Mouse (Mus musculus): Measurements from ENCODE around the gene Xrcc1. TPM values are rescaled to one million over a fixed set of nuclear protein-coding genes. Genes with fewer than 3 reads are reported as not detected.

Xrcc1 gene
- polyA plus RNA-seq, 1 experiment from 2014 or later, result 71.7 TPM

GRCm38 (mm10) chr7:24529580-24529979 is 16.5 kb upstream of the Xrcc1 start:
- peak overlapping the region; percentile 62 for H3K4me3 ChIP-seq
- H3K9me3 ChIP-seq (replicated peaks), result no peaks in the 10 kb centered on the region
- H3K4me2 ChIP-seq, result peak overlapping the region; percentile 92
- H3K36me3 ChIP-seq, result peaks cover 19% of the 10 kb centered on the region
- WGBS, result 49% methylated on average over 11 of the region's 11 CpGs
- no peak for ATAC-seq (ENCODE audit: insufficient number of reproducible peaks, low FRiP score)
- H3K4me1 ChIP-seq (replicated peaks), result peaks cover 22% of the 10 kb centered on the region
- peak overlapping the region; percentile 88 for H3K27ac ChIP-seq (ENCODE audit: poor library complexity, severe bottlenecking)
- peaks cover 14% of the 10 kb centered on the region for H3K27me3 ChIP-seq (replicated peaks)
- peak overlapping the region; percentile 83 for H3K9ac ChIP-seq

- Histone ChIP-seq H3K27me3 (replicated peaks) (peaks cover 14% of the 10 kb centered on the region), H3K9me3 (replicated peaks) (no peaks in the 10 kb centered on the region), H3K4me2 (peak within 1 kb of the TSS; percentile 92), H3K4me1 (replicated peaks) (peaks cover 22% of the 10 kb centered on the region), H3K36me3 (peaks cover 26% of the 10 kb centered on the region), H3K27ac (ENCODE audit: poor library complexity, severe bottlenecking) (peak within 1 kb of the TSS; percentile 88), H3K9ac (peak within 1 kb of the TSS; percentile 91), H3K4me3 (peak within 1 kb of the TSS; percentile 62)
- peak; percentile 96 for ATAC-seq (ENCODE audit: insufficient number of reproducible peaks, low FRiP score)
- WGBS, result under 1% methylated on average over 44 of the region's 44 CpGs
Measured at GRCm38 (mm10) chr7:24530062-24530931, 15.8 kb upstream of the Xrcc1 start, which contains the start of gene Irgq. TSS of gene Irgq (plus strand) at chr7:24530689.

- Histone ChIP-seq H3K27me3 (replicated peaks) (peaks cover 14% of the 10 kb centered on the region), H3K9me3 (replicated peaks) (no peaks in the 10 kb centered on the region), H3K4me3 (peak overlapping the region; percentile 62), H3K4me2 (peak overlapping the region; percentile 92), H3K27ac (ENCODE audit: poor library complexity, severe bottlenecking) (peak overlapping the region; percentile 44), H3K4me1 (replicated peaks) (peaks cover 22% of the 10 kb centered on the region), H3K9ac (peak overlapping the region; percentile 91), H3K36me3 (peaks cover 37% of the 10 kb centered on the region)
- WGBS, result 2% methylated on average over 43 of the region's 43 CpGs
- peak; percentile 62 for ATAC-seq (ENCODE audit: insufficient number of reproducible peaks, low FRiP score)
Measured at GRCm38 (mm10) chr7:24531211-24531971, 14.7 kb upstream of the Xrcc1 start.

GRCm38 (mm10) chr7:24533031-24533571 is 13.0 kb upstream of the Xrcc1 start:
- H3K4me3 ChIP-seq, result no peak overlapping the region
- H3K27me3 ChIP-seq (replicated peaks), result peaks cover 14% of the 10 kb centered on the region
- peaks cover 39% of the 10 kb centered on the region for H3K36me3 ChIP-seq
- H3K4me2 ChIP-seq, result no peak overlapping the region
- no peak for ATAC-seq (ENCODE audit: insufficient number of reproducible peaks, low FRiP score)
- no peaks in the 10 kb centered on the region for H3K9me3 ChIP-seq (replicated peaks)
- peaks cover 22% of the 10 kb centered on the region for H3K4me1 ChIP-seq (replicated peaks)
- no peak overlapping the region for H3K27ac ChIP-seq (ENCODE audit: poor library complexity, severe bottlenecking)
- WGBS, result 66% methylated on average over 28 of the region's 28 CpGs
- no peak overlapping the region for H3K9ac ChIP-seq

- peaks cover 39% of the 10 kb centered on the region for H3K36me3 ChIP-seq
- WGBS, result 35% methylated on average over 42 of the region's 42 CpGs
- H3K27ac ChIP-seq (ENCODE audit: poor library complexity, severe bottlenecking), result no peak overlapping the region
- peaks cover 22% of the 10 kb centered on the region for H3K4me1 ChIP-seq (replicated peaks)
- H3K9me3 ChIP-seq (replicated peaks), result no peaks in the 10 kb centered on the region
- no peak for ATAC-seq (ENCODE audit: insufficient number of reproducible peaks, low FRiP score)
- peak overlapping the region; percentile 51 for H3K4me2 ChIP-seq
- H3K4me3 ChIP-seq, result peak overlapping the region; percentile 6
- peaks cover 14% of the 10 kb centered on the region for H3K27me3 ChIP-seq (replicated peaks)
- peak overlapping the region; percentile 38; the same call in 1 of the 2 replicates for H3K9ac ChIP-seq
Measured at GRCm38 (mm10) chr7:24533806-24534205, 12.3 kb upstream of the Xrcc1 start.

GRCm38 (mm10) chr7:24534301-24534700 is 11.8 kb upstream of the Xrcc1 start:
- WGBS, result 36% methylated on average over 19 of the region's 19 CpGs
- ATAC-seq (ENCODE audit: insufficient number of reproducible peaks, low FRiP score), result no peak
- peaks cover 39% of the 10 kb centered on the region for H3K36me3 ChIP-seq
- 0 out of 2 replicates have a peak, but pooled peaks cover 3% of the 10 kb centered on the region for H3K9me3 ChIP-seq (replicated peaks)
- H3K4me2 ChIP-seq, result peak overlapping the region; percentile 51
- H3K27me3 ChIP-seq (replicated peaks), result peaks cover 14% of the 10 kb centered on the region
- peaks cover 20% of the 10 kb centered on the region for H3K4me1 ChIP-seq (replicated peaks)
- H3K27ac ChIP-seq (ENCODE audit: poor library complexity, severe bottlenecking), result no peak overlapping the region
- peak overlapping the region; percentile 6; the same call in 1 of the 2 replicates for H3K4me3 ChIP-seq
- H3K9ac ChIP-seq, result 0 out of 2 replicates have a peak overlapping the region, but pooled peaks have one; percentile 38

- Histone ChIP-seq H3K36me3 (peaks cover 39% of the 10 kb centered on the region), H3K4me3 (no peak overlapping the region), H3K9ac (no peak overlapping the region), H3K9me3 (replicated peaks) (0 out of 2 replicates have a peak, but pooled peaks cover 4% of the 10 kb centered on the region), H3K4me1 (replicated peaks) (peaks cover 12% of the 10 kb centered on the region), H3K4me2 (no peak overlapping the region), H3K27me3 (replicated peaks) (peaks cover 14% of the 10 kb centered on the region), H3K27ac (ENCODE audit: poor library complexity, severe bottlenecking) (no peak overlapping the region)
- 83% methylated on average over 4 of the region's 4 CpGs for WGBS
- no peak for ATAC-seq (ENCODE audit: insufficient number of reproducible peaks, low FRiP score)
Measured at GRCm38 (mm10) chr7:24537081-24537480, 9.0 kb upstream of the Xrcc1 start.

- Histone ChIP-seq H3K27me3 (replicated peaks) (peaks cover 14% of the 10 kb centered on the region), H3K4me3 (no peak overlapping the region), H3K36me3 (peaks cover 37% of the 10 kb centered on the region), H3K9ac (no peak overlapping the region), H3K9me3 (replicated peaks) (0 out of 2 replicates have a peak, but pooled peaks cover 4% of the 10 kb centered on the region), H3K27ac (ENCODE audit: poor library complexity, severe bottlenecking) (no peak overlapping the region), H3K4me2 (no peak overlapping the region), H3K4me1 (replicated peaks) (peaks cover 9% of the 10 kb centered on the region)
- 82% methylated on average over 5 of the region's 5 CpGs for WGBS
- no peak for ATAC-seq (ENCODE audit: insufficient number of reproducible peaks, low FRiP score)
Measured at GRCm38 (mm10) chr7:24537591-24537990, 8.5 kb upstream of the Xrcc1 start.

- no peak for ATAC-seq (ENCODE audit: insufficient number of reproducible peaks, low FRiP score)
- Histone ChIP-seq H3K27ac (ENCODE audit: poor library complexity, severe bottlenecking) (no peak overlapping the region), H3K4me1 (replicated peaks) (peaks cover 9% of the 10 kb centered on the region), H3K27me3 (replicated peaks) (peaks cover 11% of the 10 kb centered on the region), H3K36me3 (peaks cover 34% of the 10 kb centered on the region), H3K4me2 (no peak overlapping the region), H3K4me3 (no peak overlapping the region), H3K9ac (no peak overlapping the region), H3K9me3 (replicated peaks) (0 out of 2 replicates have a peak, but pooled peaks cover 4% of the 10 kb centered on the region)
- 36% methylated on average over 5 of the region's 5 CpGs for WGBS
Measured at GRCm38 (mm10) chr7:24538154-24538553, 7.9 kb upstream of the Xrcc1 start.

GRCm38 (mm10) chr7:24538701-24539100 is 7.4 kb upstream of the Xrcc1 start:
- WGBS, result 78% methylated on average over 5 of the region's 5 CpGs

More at GRCm38 (mm10) chr7:24538701-24539100, 7.4 kb upstream of the Xrcc1 start:
- 0 out of 2 replicates have a peak, but pooled peaks cover 4% of the 10 kb centered on the region for H3K9me3 ChIP-seq (replicated peaks)
- no peak overlapping the region for H3K4me2 ChIP-seq
- peaks cover 6% of the 10 kb centered on the region for H3K27me3 ChIP-seq (replicated peaks)
- H3K27ac ChIP-seq (ENCODE audit: poor library complexity, severe bottlenecking), result no peak overlapping the region
- H3K4me1 ChIP-seq (replicated peaks), result peaks cover 7% of the 10 kb centered on the region
- no peak overlapping the region for H3K9ac ChIP-seq
- H3K4me3 ChIP-seq, result no peak overlapping the region
- H3K36me3 ChIP-seq, result peaks cover 29% of the 10 kb centered on the region
- no peak for ATAC-seq (ENCODE audit: insufficient number of reproducible peaks, low FRiP score)
